Mouse (Mus musculus) cerebellum, adult 8-10 months (tissue): ENCODE measurements around the gene D430041D05Rik.
"Not testable (repeated sequence)": the region's sequence is repeated elsewhere in the genome, so short reads cannot be mapped to it uniquely, and the experiment has no call there.

Source experiments
- DNase-seq: peaks from one replicate; pipeline ENCODE4 v3.0.0; 2022

The D430041D05Rik gene

DNA sequence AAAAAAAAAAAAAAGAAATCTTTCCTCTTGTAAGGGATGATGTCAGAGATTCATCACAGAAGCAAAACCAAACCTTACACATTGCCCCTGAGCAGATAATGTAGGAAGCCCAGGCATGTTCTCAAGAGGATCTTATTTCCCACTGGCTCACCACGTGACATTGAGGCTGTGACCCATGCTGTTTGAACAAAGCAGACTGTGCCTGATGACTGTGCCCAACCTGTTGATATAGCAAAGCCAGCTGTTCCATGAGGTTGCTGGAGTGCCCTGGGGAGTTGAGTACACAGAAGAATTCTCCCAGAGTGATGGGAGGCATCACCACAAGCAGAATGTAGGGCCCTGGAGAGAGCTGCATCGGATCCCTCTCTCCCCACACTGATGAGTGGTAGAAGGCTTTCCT lies 274.9 kb downstream of the D430041D05Rik start:
- no peak for DNase-seq

DNA sequence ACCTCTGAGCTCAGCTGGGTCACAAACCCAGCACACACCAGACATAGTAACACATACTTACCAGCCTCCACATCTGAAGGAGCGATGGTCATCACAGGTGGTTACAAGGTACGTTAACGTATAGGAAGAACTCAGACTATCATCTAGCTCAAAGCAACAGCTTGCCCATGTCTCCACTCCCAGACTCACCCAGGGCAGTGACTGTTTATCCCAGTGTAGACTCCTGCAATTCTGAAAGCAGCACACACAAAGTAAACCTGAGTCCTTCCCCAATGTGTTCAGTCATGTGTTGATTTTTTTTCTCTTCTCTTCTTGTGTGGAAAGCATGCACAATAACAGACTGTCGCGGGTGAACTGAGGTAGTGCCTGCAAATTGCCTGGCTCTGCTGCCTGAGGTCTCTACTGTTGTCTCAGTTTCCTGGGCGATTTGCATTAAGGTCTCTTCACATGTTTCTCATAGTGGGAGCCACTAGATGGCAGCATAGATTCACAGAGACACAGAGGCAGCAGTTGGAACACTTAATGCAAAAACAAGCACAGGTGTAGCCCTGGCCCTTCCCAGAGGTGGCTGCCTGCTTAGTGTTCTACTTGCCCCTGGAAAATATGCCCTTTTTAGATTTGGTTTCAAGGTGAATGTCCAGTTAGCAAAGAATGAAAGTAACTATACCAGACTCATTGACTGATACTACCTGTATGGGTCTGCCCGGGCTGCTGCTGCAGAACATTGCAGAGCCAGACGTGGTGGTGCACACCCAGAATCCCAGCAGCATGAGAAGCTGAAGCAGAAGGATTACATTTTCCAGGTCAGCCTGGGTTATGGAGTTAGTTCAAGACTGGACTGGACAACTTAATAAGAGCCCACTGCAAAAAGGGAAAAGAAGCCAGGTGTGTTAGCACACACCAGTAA lies 276.4 kb downstream of the D430041D05Rik start:
- peak; percentile 80 for DNase-seq

DNA sequence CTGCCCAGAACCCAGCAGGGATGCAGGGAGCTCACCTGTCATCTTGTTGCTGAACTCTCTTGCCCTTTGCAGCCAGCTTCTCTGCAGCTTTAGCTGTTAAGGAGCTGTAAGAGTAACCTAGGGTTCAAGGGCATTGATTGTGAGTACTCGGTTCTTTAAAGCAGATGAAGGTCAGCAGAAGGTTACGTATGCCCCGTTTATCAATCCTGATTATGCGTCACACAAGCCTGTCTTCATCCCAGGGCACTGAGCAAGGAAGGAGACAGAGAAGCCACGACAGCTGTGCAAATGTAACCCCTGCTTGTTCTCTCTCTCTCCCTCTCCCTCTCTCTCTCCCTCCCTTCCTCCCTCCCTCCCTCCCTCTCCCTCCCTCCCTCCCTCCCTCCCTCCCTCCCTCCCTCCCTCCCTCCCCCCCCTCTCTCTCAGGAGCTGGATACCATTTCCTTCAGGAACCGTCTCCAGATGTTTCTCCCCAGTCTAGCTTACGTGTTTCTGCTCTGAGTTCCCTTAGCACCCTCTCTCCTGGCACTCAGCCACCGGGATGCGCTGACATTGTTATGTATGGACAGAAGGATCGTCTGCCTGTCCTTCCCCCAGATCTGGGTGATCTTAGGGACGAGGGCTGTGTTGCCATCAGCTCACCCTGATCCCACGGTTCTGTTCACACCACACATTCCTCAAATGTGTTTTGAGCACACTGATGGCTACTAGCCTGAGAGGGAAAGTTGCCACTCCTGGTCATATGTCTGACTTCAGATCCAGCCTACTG lies 277.6 kb downstream of the D430041D05Rik start:
- no peak for DNase-seq

DNA sequence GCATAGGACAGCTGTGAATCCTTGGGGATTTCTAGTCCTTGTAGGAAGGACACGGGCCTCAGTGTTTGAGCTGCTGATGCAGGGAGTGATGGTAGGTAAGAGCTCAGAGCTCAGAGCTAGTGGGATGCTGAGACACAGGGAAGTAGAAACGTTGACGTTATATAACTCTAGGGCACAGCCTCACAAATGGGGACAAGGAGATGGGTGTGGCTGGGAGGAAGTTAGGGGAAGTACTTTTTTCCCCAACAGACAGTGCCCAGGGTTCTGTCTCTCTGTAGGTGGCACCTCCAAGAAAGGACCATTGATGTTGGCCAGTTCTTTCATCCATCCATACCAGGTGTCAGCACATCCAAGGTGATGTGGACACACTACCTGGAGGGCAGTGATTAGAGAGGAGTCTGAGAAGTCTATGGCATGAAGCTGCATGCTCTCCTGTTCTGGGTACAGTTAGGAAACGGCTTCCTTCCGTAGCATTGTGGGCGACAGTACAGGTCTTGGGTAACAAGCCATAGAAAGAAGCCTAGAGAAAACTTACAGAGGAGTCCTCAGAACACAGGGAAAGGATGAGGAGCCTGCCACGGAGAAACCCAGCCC lies 278.4 kb downstream of the D430041D05Rik start:
- DNase-seq: no peak

DNA sequence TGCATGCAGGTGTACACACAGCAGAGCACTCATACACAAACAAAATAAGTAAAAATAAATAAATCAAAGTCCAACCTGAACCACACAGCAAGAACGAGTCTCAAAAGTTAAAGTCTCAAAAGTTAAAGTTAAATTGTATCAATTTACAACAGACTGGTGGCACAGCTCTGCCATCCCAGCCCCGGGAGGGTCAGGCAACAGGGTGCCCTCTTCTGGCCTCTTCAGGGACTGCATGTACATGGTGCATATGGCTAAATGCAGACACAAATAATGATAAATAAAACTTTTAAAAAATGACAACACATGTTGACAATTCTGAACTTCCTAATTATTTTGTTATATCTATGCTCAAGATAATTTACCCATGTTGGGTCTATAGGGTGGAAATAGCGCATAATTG lies 279.8 kb downstream of the D430041D05Rik start:
- DNase-seq: no peak

DNA sequence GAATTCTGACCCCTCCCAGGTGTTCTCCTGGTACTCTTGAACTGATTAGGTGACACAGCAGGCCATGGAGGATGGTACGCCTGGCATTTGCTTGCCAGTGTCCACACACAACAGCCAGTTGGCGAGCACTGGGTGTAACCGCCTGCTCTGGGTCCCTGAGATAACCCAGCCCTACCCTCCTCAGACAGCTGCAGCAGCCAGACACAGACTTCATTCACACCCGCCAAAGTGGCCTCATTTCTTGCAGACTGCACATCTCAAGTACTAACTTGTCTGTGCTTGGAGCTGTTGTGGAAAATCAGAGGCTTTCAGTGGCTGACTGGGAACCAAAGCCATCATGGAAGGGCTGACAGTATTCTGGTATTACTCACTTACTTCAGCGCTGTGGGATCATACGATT lies 280.6 kb downstream of the D430041D05Rik start:
- DNase-seq: no peak

DNA sequence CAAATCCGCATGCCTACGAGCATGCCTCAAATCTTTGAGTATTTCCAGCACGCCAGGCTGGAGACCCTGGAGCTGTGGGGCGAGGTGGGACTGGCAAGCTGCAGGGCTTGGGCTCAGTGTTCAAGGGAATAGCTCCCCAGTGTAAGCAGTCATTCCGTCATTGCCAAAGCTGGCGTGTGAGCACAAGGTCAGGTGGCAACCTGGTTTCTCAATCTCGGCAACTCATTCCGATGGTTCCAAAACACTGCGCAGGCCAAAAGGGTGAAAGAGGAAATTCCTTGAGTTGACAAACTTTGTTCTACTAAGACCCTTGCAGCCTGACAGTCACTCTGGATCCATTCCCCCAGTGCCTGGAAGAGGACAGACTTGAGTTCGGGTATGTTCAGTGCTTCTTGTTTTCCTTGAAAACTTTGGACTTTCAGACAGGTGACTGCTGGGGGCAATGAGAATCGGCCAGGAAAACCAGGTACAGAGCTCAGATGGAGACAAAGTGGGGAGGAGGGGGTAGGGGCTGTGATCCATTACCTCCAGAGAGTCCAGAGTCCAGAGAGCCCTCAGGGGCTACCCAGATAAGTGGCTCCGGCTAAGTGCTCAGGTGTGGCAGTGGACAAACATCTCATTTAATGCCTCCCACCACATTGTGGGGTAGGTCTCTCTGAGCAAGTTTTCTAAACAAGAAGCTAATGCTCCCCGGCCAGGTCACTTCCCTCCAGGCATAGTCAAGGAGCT lies 281.8 kb downstream of the D430041D05Rik start:
- DNase-seq: no peak

DNA sequence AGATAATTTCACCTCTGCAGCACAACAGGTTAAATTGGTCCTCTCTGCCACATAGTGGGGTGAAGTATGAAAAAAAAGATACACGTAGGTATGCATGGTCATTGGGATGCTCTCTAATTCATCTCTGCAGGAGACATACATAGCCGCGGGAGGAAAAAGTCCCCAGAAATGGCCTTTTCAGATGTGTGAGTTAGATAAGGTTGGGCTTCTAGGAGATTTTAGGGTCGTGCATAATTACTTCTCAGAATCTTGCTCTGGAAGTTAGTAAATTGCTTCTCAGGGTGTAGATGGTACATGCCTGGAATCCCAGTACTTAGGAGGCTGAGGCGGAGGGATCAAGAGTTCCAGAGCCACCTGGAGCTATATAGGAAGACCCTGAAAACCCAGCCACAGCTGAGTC lies 286.7 kb downstream of the D430041D05Rik start:
- no peak for DNase-seq

DNA sequence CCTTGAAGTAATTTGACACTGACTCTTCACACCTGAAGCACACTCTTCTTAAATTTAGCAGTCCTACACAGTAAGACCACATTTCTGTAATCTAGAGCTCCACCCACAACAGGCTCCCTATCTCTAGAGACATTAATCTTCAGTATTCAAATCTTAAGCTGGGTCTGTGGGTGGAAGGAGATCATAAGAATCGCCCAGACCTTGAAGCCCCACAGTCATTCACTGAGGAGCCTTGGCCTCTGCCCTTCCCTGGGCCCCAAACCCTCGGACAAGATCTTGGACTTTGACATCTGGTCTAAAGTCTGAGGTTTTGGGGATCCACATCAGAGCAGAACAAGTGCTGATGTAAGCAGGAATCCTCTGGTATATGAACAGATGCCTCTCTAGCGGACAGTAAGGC lies 287.3 kb downstream of the D430041D05Rik start:
- no peak for DNase-seq

DNA sequence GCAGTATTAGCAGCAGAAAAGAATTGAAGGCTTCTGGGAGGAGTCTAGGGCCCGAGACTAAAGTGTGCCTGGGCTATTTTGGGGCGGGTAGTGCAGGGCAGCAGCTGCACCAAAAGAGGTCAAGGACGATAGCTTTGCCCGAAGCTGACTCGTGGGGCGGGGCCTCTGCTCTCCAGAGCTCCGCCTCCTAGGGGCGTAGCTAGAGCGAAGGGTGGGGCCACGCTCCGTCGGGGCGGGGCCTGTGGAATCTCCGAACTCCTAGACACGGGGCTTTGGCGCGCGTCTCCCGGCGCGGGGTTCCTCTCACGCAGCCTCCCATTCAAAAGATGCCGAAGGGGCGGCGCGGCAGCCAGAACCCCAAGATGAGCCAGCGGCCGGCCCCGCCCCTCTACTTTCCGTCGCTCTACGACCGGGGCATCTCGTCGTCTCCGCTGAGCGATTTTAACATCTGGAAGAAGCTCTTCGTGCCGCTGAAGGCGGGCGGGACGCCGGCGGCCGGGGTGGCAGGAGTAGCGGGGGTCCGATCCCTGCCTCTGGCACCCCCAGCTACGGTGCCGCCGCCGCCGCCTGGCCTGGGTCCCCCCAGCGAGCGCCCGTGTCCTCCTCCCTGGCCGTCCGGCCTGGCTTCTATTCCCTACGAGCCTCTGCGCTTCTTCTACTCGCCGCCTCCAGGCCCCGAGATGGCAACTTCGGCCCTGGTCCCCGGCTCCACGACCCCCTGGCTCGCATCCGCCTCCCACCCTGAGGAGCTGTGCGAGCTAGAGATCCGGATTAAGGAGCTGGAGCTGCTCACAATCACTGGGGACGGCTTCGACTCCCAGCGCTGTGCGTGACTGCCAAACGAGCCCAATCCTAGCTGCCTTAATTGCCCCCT lies 288.1 kb downstream of the D430041D05Rik start, which contains the start of gene A930018P22Rik:
TSS of gene A930018P22Rik (plus strand) at position 265 of the 874 bp plus-strand sequence.
- peak; percentile 90 for DNase-seq

DNA sequence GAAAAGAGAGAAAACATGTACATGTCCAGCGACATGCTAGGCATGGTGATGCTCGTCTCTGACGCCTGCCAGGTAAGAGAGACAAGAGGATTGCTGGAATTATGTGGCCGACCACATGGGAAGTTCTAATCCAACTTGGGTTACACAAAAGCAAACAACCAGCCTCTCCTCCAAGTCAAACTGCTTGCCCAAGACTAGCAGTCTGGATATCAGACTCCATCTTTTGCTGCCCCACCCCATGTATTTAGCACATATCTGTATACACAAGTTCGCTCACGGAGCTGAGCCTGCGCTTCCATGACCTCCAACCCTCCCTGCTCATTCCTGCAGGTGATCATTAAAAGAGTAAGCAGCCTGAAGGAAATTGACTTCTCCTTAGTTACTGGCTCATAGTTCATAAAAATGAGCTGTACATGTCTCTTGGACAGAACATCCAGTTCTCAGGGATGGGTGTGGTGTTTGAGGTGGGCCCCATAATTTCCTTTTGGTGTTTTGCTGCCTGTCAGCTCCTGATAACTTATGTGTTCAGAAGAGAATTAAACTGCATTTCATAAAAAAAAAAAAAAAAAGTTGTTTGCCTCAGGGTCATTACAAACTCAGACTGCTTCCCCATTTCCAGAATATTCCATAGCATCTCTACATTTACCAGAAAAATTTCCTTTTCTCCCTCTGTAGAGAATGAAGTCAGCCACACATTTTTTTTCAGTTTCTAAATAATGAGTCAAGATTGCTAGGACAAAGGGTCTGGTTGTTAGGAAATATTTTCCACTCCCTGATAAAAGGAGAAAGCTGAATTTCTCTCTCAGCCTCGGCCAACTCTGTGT lies 288.9 kb downstream of the D430041D05Rik start:
- no peak for DNase-seq

DNA sequence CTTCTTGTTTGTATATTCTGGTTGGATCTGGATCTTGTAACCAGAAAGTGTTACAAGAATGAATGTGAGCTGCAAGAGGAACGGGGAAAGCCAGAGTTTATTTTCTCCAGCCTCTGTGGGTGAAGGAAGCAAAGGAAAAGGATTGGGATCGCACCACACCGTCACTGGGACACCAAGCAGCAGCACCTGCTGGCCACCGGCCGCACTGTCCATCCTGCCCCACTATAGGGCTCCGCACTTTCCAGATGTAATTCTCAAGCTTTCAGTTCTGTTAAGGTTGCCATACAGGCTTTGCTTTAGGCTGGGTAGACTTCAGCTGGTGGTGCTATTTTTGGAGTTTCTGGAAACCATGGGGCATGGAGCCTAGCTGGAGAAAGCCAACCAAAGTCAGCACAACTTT lies 290.5 kb downstream of the D430041D05Rik start:
- DNase-seq: no peak

DNA sequence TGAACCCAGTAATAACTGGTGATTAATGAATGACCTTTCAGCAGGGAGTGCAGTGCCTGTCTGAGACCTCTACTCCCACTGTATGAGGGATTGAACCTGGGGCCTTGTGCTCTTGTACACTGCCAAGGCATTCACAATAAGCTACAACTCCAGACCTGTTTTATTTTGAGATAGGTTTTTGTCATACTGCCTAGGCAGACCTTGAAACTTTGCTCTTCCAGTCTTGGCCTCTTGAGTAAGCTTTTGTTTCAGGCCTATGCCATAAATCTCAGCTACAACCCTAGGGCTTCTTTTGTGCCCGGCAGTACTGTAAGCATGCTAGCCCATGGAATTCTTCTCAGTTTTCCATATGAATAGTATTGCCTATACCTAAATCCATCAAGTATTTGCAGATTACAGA lies 291.7 kb downstream of the D430041D05Rik start:
- DNase-seq: no peak

DNA sequence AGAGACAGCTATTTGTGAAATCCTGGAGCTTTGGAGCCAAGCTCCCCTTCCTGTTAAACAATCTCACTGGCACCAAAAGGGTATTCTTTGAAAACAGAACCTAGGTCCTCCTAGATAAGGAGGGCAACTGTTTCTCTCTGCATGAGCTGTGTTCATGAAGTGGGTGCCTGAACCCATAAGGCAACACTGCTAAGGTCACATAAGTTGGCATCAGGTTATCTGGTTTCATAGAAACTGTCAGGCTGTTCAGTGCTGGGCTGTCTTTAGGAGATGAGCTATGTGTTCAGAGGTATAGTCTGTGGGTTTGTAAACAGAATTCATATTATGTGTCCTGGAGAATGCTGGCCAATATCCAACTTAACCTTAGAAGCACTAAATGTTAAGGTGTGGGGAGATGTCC lies 293.6 kb downstream of the D430041D05Rik start:
- not testable (repeated sequence) for DNase-seq

DNA sequence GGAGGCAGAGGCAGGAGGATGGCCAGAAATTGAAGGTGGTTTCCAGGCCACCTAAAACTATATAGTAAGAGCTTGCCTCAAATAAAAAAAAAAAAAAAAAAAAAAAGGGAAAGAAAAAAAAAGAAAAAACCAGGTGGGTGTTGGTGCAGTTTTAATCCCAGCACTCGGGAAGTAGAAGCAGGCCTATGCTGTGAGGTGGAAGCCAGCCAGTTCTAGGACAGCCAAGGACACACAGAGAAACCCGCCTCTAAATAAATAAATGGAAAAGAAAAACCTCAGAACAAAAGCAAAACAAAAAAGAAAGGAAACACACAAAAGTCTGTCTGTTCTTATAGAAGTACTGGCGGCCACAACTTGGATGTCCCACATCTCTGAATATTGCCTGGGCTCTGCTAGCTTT lies 295.9 kb downstream of the D430041D05Rik start:
- no peak for DNase-seq

DNA sequence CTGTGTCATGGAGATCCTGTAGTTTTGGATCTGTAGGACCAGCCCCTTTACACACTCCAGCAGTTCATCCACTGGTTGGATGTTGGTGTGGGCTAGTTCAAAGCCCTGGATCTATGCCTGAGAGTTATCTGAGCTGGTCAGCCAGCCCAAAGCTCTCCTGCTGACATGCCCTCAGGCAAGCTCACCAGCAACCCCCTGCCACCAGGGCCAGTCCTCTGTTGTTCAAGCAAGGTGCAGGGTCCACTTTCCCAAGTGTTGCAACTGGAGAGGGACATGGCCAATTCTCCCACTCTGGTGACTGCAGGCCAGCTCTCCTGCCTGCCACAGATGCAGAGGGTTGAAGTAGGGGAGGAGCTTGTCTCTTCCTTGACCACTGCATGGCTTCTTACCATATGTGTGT lies 297.2 kb downstream of the D430041D05Rik start:
- not testable (repeated sequence) for DNase-seq

DNA sequence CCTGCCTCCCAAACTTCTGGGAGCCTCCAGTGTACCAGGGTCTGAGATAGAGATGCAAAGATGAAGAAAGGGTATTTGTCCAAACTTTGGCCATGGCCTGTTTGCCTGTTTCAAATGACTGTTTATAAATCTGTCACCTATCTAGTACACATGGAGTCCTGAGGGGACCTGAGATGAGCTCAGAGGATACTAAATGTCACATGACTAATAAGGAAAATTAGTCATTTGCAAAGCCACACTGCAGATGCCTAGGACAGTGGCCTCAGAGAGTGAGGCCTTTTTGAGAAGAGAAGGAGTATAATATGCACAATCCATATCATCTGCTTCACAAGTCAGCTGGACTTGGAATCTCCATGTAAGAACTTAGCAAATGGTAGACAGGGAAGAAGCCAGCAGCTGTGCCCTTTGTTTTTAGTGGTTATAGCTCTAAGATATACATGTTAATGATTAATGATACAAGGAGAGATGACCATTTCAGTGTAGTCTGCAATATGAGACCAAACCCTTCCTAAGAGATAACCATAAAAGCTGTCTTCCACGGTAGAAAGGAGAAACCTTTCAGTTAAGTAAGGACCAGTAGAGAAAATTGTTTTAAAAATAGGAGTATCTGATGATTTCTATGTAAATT lies 299.5 kb downstream of the D430041D05Rik start:
- not testable (repeated sequence) for DNase-seq

DNA sequence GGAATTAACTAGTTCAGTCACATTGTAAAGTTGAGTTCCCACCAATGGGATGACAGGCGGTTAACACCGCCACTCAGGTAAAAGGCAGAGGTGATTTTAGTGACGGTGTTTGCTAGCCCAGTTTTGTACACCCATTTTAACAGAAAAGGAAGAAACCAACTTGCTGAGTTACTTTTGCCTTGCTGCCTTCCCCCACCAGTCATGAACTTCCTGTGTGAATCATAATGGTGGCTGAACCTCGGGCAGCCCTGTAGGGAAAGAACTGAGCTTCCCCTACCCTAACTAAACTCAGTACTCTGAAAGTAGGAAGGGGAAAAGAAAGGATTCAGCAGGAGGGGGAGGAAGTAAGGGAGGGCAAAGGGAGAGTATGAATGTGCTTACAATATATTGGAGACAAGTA lies 300.8 kb downstream of the D430041D05Rik start:
- no peak for DNase-seq

DNA sequence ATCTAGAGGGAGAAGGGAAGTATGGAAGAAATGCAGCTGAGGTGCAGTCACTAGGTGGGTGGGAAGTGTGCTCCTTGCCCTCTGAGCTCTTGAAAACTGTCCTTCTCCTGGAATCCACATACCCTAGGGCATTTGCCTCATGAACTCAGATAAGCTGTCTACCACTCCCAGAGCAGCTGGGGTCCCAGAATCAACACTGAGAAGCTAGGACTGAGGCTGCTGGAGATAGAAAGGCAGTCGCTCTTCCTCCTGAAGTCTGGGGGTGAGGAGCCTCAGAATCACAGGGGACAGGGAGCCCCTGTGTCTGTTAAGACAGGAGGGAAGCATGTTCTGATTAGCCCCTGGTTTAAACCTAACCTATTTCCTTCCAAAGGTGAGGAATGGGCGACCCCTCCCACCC lies 301.3 kb downstream of the D430041D05Rik start:
- DNase-seq: no peak

DNA sequence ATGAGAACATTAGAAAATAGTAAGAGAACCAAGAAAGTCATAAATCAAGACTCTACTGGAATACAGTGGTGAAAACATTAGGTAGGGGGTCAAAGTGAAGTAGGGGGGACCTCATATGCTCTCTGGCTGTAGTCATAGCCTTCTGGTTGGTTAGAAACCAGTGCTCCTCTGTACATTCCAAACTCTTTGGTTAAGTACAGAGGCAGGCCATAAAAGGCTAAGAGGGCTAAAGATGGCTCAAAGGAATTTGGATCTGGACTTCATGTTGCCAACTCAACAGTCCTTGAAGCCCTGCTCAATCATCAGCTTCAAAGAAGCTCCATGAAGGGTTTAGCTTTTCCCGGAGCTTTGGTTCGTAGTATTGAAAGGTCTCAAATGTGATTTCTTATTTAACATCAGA lies 301.8 kb downstream of the D430041D05Rik start:
- not testable (repeated sequence) for DNase-seq
